Mouse (Mus musculus) CH12.LX (cell line): ENCODE data around the gene Rgs3.

ENCODE experiments used
- CTCF ChIP-seq, 2 experiments: IDR thresholded peaks in 1 of 2; conservative IDR thresholded peaks in 1 of 2; 2 replicates each; pipeline ENCODE4 v1.5.1; 2011 to 2012; ENCODE audit warnings: low read depth in 2 of 2, low read length in 2 of 2, improper control_type of control experiment in 1 of 2, inconsistent platforms in 1 of 2, mild to moderate bottlenecking in 1 of 2, moderate library complexity in 1 of 2
- EP300 ChIP-seq: IDR thresholded peaks from 2 replicates; pipeline ENCODE4 v1.6.1; 2011; ENCODE audit warnings: low read length, improper control_type of control experiment
- IRF4 ChIP-seq: IDR thresholded peaks from 2 replicates; pipeline ENCODE4 v1.6.1; 2014; ENCODE audit warnings: low read depth, mild to moderate bottlenecking, inconsistent platforms, low read length, improper control_type of control experiment
- MAX ChIP-seq: IDR thresholded peaks from 2 replicates; pipeline ENCODE4 v1.6.1; 2011; ENCODE audit warnings: low read length, improper control_type of control experiment
- MAZ ChIP-seq: IDR thresholded peaks from 2 replicates; pipeline ENCODE4 v1.6.1; 2012; ENCODE audit warnings: low read depth, mild to moderate bottlenecking, inconsistent platforms, low read length, improper control_type of control experiment, moderate library complexity
- POLR2A ChIP-seq: IDR thresholded peaks from 2 replicates; pipeline ENCODE4 v1.6.1; 2011; ENCODE audit warnings: low read depth, mild to moderate bottlenecking, improper control_type of control experiment, low read length
- RAD21 ChIP-seq: IDR thresholded peaks from 2 replicates; pipeline ENCODE4 v1.6.1; 2011; ENCODE audit warnings: low read depth, mild to moderate bottlenecking, low read length, improper control_type of control experiment, moderate library complexity
- USF1 ChIP-seq: IDR thresholded peaks from 2 replicates; pipeline ENCODE4 v1.6.1; 2014; ENCODE audit warnings: low read depth, mild to moderate bottlenecking, inconsistent platforms, low read length, improper control_type of control experiment
- ZC3H11A ChIP-seq: IDR thresholded peaks from 2 replicates; pipeline ENCODE4 v1.6.1; 2012; ENCODE audit warnings: low read depth, mild to moderate bottlenecking, inconsistent platforms, low read length, improper control_type of control experiment

DNA sequence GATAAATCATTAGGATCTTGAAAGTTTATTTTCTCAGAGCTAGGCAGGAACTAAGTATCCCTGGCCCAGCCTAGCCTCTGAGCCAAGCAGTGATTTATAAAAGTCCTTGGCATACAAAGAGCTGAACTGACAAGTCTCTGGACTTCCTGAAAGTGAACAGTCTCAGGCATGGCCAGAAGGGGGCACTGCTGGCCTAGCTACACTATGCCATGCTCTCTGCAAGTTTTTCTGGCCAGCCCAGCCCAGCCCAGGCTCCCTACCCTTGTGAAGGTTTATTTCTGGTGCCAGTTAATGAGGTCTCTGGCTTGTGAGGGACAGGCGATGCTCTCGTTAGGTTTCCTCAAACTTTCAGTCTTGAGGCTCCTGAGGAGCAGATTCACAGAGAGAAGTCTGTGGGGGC, 137.8 kb downstream of the Rgs3 start:
- peak; percentile 41 to 96 for TF ChIP-seq CTCF (conservative IDR thresholded peaks at IDR 0.05 in 1 of 2, IDR thresholded peaks at IDR 0.05 in 1 of 2; ENCODE audit: low read depth in 2 of 2, low read length in 2 of 2)
- peak; percentile 96 for TF ChIP-seq RAD21
- TF ChIP-seq EP300, result no peak
- no peak for TF ChIP-seq MAX
- no peak for TF ChIP-seq MAZ
- TF ChIP-seq ZC3H11A, result peak; percentile 85
- no peak for TF ChIP-seq USF1
- TF ChIP-seq IRF4, result 0 out of 2 replicates have a peak, but pooled peaks have one; percentile 27
- TF ChIP-seq POLR2A, result no peak
